Mouse (Mus musculus) heart, postnatal 0 days (tissue): ENCODE measurements at regions not wholly inside any gene's neighbourhood (a gene's known extent, or its start where the extent isn't known, plus 50 kb on each side); places are given as distances from the start of the nearest gene placed in this dataset.

Experiments
- ATAC-seq: fragments of 200-750 bp; cut with Nextera tagmentation; 2 replicates; pipeline ENCODE4 v1.8.0; 2017; ENCODE audit warnings: low read depth, moderate number of reproducible peaks, moderate library complexity; ENCODE audit not compliant: insufficient read depth
- DNase-seq: peaks from one replicate; pipeline ENCODE4 v3.0.0-alpha.2; 2016; ENCODE audit warnings: low spot score
- H3K27ac ChIP-seq: fragments of 300-500 bp; sonication (generic); 2 replicates; pipeline ENCODE4 v1.5.1; 2014; ENCODE audit warnings: low read depth, mild to moderate bottlenecking
- H3K27me3 ChIP-seq: fragments of 300-500 bp; sonication (generic); 2 replicates; pipeline ENCODE4 v1.6.1; 2014; ENCODE audit warnings: low read length, mixed read lengths; ENCODE audit not compliant: control insufficient read depth, insufficient read depth
- H3K36me3 ChIP-seq: fragments of 300-500 bp; sonication (generic); replicated peaks from 2 replicates; pipeline ENCODE4 v1.6.1; 2014; ENCODE audit warnings: low read length, mixed read lengths; ENCODE audit not compliant: control insufficient read depth, insufficient read depth
- H3K4me1 ChIP-seq: fragments of 300-500 bp; sonication (generic); 2 replicates; pipeline ENCODE4 v1.6.1; 2014; ENCODE audit warnings: antibody characterized with exemption; ENCODE audit not compliant: control insufficient read depth, insufficient read depth
- H3K4me2 ChIP-seq: fragments of 300-500 bp; sonication (generic); 2 replicates; pipeline ENCODE4 v1.6.1; 2014; ENCODE audit warnings: low read depth, mild to moderate bottlenecking, low read length, moderate library complexity
- H3K4me3 ChIP-seq: fragments of 300-500 bp; sonication (generic); 2 replicates; pipeline ENCODE4 v1.5.1; 2014; ENCODE audit warnings: low read depth, low read length
- H3K9ac ChIP-seq: fragments of 300-500 bp; sonication (generic); replicated peaks from 2 replicates; pipeline ENCODE4 v1.6.1; 2014; ENCODE audit warnings: low read depth, low read length, mixed read lengths
- H3K9me3 ChIP-seq: fragments of 300-500 bp; sonication (generic); replicated peaks from 2 replicates; pipeline ENCODE4 v1.6.1; 2016; ENCODE audit warnings: low read length; ENCODE audit not compliant: control insufficient read depth
- CTCF ChIP-seq: IDR thresholded peaks from 2 replicates; pipeline ENCODE4 v1.5.1; 2016; ENCODE audit warnings: antibody characterized with exemption, control low read depth, low read depth
- EP300 ChIP-seq: IDR thresholded peaks from 2 replicates; pipeline ENCODE4 v1.6.1; 2016; ENCODE audit warnings: antibody characterized with exemption, low read depth
- WGBS: fragments of 180-500 bp; shearing (Covaris S2); extraction: QIAGEN DNeasy Blood & Tissue Kit; methylation state at CpG from one replicate; pipeline ENCODE4 v1.1.7; 2014; 5-methylcytosine and 5-hydroxymethylcytosine counted together

DNA sequence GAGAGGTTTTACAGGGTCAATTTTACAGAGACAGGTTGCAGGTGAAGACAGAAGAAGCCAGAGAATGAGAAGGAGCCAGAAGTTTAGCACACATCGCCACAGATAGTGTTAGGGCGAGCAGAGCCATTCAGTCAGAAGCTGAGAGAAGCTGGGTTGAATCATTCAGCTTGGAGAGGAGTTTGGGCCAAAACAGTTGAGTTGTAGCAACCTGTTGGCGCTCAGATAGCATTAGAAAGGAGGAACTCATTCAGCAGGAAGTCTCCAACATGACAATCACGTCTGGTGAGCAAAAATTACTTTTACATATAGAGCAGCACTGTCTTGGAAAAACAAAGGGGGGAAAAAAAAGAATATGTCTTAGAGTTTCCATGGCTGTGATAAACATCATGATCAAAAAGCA, 53.2 kb downstream of the Fam43a start:
- 51% methylated on average over 4 of the region's 4 CpGs for WGBS
- no peaks in the 10 kb centered on the region for H3K36me3 ChIP-seq
- ATAC-seq (no peak), DNase-seq (no peak)
- H3K27ac ChIP-seq: no peak overlapping the region
- H3K4me2 ChIP-seq: no peak overlapping the region
- H3K4me1 ChIP-seq: no peaks in the 10 kb centered on the region
- peaks cover 7% of the 10 kb centered on the region; the same call in 1 of the 2 replicates for H3K9me3 ChIP-seq
- H3K4me3 ChIP-seq: no peak overlapping the region
- no peak overlapping the region for H3K9ac ChIP-seq
- TF ChIP-seq CTCF (no peak), EP300 (no peak)
- no peaks in the 10 kb centered on the region for H3K27me3 ChIP-seq

DNA sequence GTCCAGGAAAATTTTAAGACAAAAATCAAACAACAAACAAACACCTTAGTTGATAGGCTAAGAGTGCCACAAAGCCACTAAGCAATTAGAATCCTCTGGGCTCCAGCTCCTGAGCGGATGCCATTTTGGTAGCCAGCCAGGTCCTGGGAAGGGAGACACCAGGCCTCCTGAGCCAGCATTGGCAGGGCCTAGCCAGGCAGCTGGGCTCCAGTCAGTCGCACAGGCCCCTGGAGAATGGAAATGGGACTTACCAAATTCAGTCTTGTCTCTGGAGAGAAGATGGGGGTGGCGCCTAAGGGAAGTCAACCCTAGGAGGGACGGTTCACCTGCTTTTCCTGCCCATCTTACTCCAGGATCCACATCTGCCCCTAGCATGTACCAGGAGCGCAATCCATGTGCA, 54.3 kb downstream of the Fam43a start:
- no peak overlapping the region for H3K4me2 ChIP-seq
- H3K9ac ChIP-seq: no peak overlapping the region
- 70% methylated on average over 5 of the region's 5 CpGs for WGBS
- peak overlapping the region; percentile 64 for H3K27ac ChIP-seq
- no peaks in the 10 kb centered on the region for H3K27me3 ChIP-seq
- H3K4me3 ChIP-seq: no peak overlapping the region
- ATAC-seq: no peak
- TF ChIP-seq EP300 (no peak), CTCF (no peak)
- peaks cover 7% of the 10 kb centered on the region; the same call in 1 of the 2 replicates for H3K9me3 ChIP-seq
- H3K36me3 ChIP-seq: no peaks in the 10 kb centered on the region
- no peak for DNase-seq
- no peaks in the 10 kb centered on the region for H3K4me1 ChIP-seq

- H3K27ac ChIP-seq: peak overlapping the region; percentile 64
- ATAC-seq (no peak), DNase-seq (no peak)
- TF ChIP-seq CTCF: no peak
- TF ChIP-seq EP300: no peak
- 53% methylated on average over 9 of the region's 9 CpGs for WGBS
- H3K27me3 ChIP-seq: no peaks in the 10 kb centered on the region
- no peak overlapping the region for H3K9ac ChIP-seq
- H3K4me2 ChIP-seq: no peak overlapping the region
- H3K4me1 ChIP-seq: no peaks in the 10 kb centered on the region
- H3K4me3 ChIP-seq: no peak overlapping the region
- H3K36me3 ChIP-seq: no peaks in the 10 kb centered on the region
- peaks cover 3% of the 10 kb centered on the region; the same call in 1 of the 2 replicates for H3K9me3 ChIP-seq
Measured at GRCm38 (mm10) chr16:30654226-30654625, 54.7 kb downstream of the Fam43a start.

GRCm38 (mm10) chr16:30655798-30656221, 56.3 kb downstream of the Fam43a start:
- ATAC-seq: peak; percentile 79
- 55% methylated on average over 5 of the region's 5 CpGs for WGBS

DNA sequence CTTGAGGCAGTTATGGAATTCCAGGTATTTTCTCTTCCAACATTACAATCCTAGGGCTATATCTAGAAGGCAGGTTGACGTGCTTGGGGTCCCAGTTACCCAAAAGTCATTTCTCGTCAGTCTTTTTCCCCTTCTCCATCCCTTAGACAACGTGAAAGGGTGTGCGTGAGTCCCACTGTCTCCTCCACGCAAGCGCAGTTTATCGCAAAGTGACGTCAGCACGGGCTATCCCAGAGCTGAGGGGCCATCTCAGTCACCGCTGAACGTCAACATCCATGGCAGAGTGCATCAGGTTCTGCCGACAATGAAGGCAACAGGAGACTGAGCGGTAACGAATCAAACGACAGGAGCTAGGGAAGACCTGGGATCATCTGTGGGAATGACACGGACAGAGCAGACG, 57.4 kb downstream of the Fam43a start:
- Histone ChIP-seq H3K36me3 (no peaks in the 10 kb centered on the region), H3K4me2 (no peak overlapping the region), H3K27me3 (no peaks in the 10 kb centered on the region), H3K9me3 (no peaks in the 10 kb centered on the region), H3K27ac (no peak overlapping the region), H3K4me1 (no peaks in the 10 kb centered on the region), H3K4me3 (no peak overlapping the region), H3K9ac (no peak overlapping the region)
- ATAC-seq (no peak), DNase-seq (no peak)
- 77% methylated on average over 17 of the region's 17 CpGs for WGBS
- TF ChIP-seq EP300 (no peak), CTCF (no peak)

More at GRCm38 (mm10) chr16:30655798-30656221, 56.3 kb downstream of the Fam43a start:
- H3K27me3 ChIP-seq: no peaks in the 10 kb centered on the region
- no peak overlapping the region for H3K4me2 ChIP-seq
- peak; percentile 70 for DNase-seq
- H3K9me3 ChIP-seq: no peaks in the 10 kb centered on the region
- no peaks in the 10 kb centered on the region for H3K36me3 ChIP-seq
- H3K4me3 ChIP-seq: no peak overlapping the region
- no peaks in the 10 kb centered on the region for H3K4me1 ChIP-seq
- peak overlapping the region; percentile 64 for H3K27ac ChIP-seq
- TF ChIP-seq CTCF: no peak
- peak; percentile 69 for TF ChIP-seq EP300
- H3K9ac ChIP-seq: no peak overlapping the region

DNA sequence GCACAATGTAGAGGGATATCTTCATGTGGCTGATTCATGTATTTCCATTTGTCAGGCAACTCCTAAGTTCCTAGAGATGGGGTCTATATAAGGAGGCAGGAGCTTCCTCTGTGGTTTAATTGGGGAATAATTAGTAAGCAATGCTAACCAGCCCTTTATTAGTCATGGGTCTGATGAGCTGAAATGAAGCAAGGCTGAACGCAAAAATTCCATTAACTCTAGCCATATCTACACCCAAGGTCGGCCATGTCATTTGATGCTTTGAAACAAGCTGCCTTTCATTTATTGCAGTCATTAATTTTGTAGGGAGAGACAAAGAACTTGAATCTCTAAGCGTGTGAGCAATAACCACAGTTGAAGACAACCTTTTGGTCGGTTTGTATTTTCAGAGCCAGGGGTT, 59.4 kb downstream of the Fam43a start:
- DNase-seq: no peak
- H3K27me3 ChIP-seq: no peaks in the 10 kb centered on the region
- no peaks in the 10 kb centered on the region for H3K36me3 ChIP-seq
- no peak overlapping the region for H3K9ac ChIP-seq
- no peaks in the 10 kb centered on the region for H3K4me1 ChIP-seq
- 88% methylated on average over 4 of the region's 4 CpGs for WGBS
- TF ChIP-seq CTCF (no peak), EP300 (no peak)
- no peak overlapping the region for H3K4me3 ChIP-seq
- no peak overlapping the region for H3K27ac ChIP-seq
- no peaks in the 10 kb centered on the region for H3K9me3 ChIP-seq
- no peak for ATAC-seq
- no peak overlapping the region for H3K4me2 ChIP-seq
